Mouse (Mus musculus): Measurements from ENCODE around the gene Dpm3. TPM values are rescaled to one million over a fixed set of nuclear protein-coding genes. Genes with fewer than 3 reads are reported as not detected.

The Dpm3 gene
- polyA plus RNA-seq, 1 experiment from 2014 or later, result 161 TPM

DNA sequence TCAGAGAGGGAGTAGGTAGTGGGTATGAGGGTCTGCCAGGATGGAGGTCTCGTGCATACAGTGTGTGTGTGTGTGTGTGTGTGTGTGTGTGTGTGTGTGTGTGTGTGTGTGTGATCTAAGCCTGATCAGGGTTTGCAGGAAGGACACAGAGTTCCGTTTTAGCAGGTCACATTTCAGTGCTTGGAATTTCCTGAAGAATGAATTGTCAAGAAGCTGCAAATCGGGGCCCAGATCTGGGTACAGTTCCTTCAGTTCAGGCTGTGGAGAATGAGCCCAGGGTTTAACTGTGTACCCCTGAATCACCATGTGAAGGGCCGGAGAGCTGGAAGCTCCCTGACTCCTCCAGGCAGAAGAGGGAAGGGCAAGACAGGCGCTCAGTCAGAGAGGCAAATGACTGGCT is 28.1 kb downstream of the Dpm3 start:
- 37% methylated on average over 5 of the region's 5 CpGs for WGBS
- Histone ChIP-seq H3K9me3 (no peaks in the 10 kb centered on the region), H3K4me2 (no peak overlapping the region), H3K27ac (0 out of 2 replicates have a peak overlapping the region, but pooled peaks have one; percentile 11), H3K9ac (no peak overlapping the region), H3K4me1 (peaks cover 19% of the 10 kb centered on the region; the same call in 1 of the 2 replicates), H3K27me3 (no peaks in the 10 kb centered on the region), H3K4me3 (no peak overlapping the region), H3K36me3 (no peaks in the 10 kb centered on the region)
- ATAC-seq (ENCODE audit: insufficient number of reproducible peaks, low FRiP score, low TSS enrichment, low read depth), result no peak

DNA sequence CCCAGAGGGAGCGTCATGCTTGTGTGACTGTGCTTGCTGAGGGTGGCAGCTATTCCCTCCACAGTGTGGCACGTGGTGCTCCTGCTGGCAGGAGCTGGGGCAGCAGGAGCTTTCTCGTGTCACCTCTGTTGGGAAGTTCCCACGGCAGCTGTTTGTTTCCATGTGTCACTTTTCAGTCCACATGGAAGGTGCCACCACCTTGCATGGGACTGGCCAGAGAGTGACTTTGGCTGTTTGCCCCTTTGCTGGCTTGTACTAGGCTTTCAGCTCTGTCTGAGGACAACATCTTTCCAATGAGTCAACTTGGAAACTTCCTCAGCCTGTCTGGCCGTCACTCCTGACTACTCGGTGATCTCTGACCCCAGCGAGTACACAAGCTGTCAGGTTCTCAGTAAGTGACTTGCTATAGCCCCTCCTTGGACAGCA is 29.4 kb downstream of the Dpm3 start:
- Histone ChIP-seq H3K4me1 (peaks cover 17% of the 10 kb centered on the region; the same call in 1 of the 2 replicates), H3K27ac (no peak overlapping the region), H3K27me3 (no peaks in the 10 kb centered on the region), H3K9me3 (no peaks in the 10 kb centered on the region), H3K4me2 (no peak overlapping the region), H3K36me3 (no peaks in the 10 kb centered on the region), H3K9ac (no peak overlapping the region), H3K4me3 (no peak overlapping the region)
- WGBS, result 47% methylated on average over 7 of the region's 7 CpGs
- ATAC-seq (ENCODE audit: insufficient number of reproducible peaks, low FRiP score, low TSS enrichment, low read depth), result no peak

DNA sequence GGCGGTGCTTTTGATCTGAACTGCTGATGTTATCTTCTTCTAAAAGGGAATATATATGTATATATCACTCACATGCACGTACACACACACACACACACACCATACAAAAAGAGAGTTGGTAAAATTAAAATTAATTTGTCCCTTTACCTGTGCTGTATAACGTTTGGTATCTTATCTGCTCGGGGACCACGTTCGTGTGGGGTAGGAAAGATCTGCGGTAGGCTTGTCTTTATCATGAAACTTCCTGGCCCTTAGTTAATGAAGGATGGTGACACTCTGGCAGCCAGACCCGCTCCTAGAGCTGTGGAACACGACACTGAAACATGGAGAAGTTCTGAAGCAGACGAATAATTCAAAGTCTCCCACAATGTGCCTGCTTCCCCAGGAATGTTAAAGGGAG is 32.7 kb downstream of the Dpm3 start:
- WGBS, result 55% methylated on average over 10 of the region's 10 CpGs
- Histone ChIP-seq H3K36me3 (no peaks in the 10 kb centered on the region), H3K27me3 (no peaks in the 10 kb centered on the region), H3K4me2 (no peak overlapping the region), H3K27ac (no peak overlapping the region), H3K9ac (no peak overlapping the region), H3K4me1 (peaks cover 17% of the 10 kb centered on the region; the same call in 1 of the 2 replicates), H3K9me3 (no peaks in the 10 kb centered on the region), H3K4me3 (no peak overlapping the region)
- ATAC-seq (ENCODE audit: insufficient number of reproducible peaks, low FRiP score, low TSS enrichment, low read depth), result no peak

DNA sequence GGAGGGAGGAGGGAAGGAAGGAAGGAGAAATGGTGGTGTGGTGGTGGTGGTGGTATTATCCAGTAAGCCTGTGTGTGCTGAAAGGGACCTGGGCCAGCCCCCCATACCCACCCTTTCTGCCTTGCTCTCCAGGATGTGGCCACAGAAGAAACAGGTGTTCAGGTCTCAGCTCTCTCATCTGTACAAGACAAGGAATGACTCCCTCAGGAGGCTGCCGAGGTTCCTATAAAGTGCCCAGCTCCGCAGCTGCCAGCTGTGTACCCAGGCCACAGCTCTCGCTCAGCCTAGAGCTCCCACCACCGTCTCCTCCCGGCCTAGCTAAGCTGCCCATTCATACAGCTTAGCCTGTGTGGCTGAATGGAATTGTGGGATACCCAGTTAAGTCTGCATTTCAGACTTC is 33.1 kb downstream of the Dpm3 start:
- Histone ChIP-seq H3K9ac (no peak overlapping the region), H3K4me1 (peaks cover 17% of the 10 kb centered on the region; the same call in 1 of the 2 replicates), H3K27me3 (no peaks in the 10 kb centered on the region), H3K36me3 (no peaks in the 10 kb centered on the region), H3K9me3 (no peaks in the 10 kb centered on the region), H3K4me3 (no peak overlapping the region), H3K4me2 (no peak overlapping the region), H3K27ac (no peak overlapping the region)
- WGBS, result 43% methylated on average over 5 of the region's 5 CpGs
- no peak for ATAC-seq (ENCODE audit: insufficient number of reproducible peaks, low FRiP score, low TSS enrichment, low read depth)

GRCm38 (mm10) chr3:89293247-89293918 is 34.2 kb downstream of the Dpm3 start:
- Histone ChIP-seq H3K9ac (no peak overlapping the region), H3K36me3 (no peaks in the 10 kb centered on the region), H3K27me3 (no peaks in the 10 kb centered on the region), H3K4me3 (no peak overlapping the region), H3K27ac (no peak overlapping the region), H3K4me1 (peaks cover 8% of the 10 kb centered on the region; the same call in 1 of the 2 replicates), H3K4me2 (no peak overlapping the region), H3K9me3 (no peaks in the 10 kb centered on the region)
- WGBS, result 90% methylated on average over 11 of the region's 11 CpGs
- ATAC-seq (ENCODE audit: insufficient number of reproducible peaks, low FRiP score, low TSS enrichment, low read depth), result no peak

DNA sequence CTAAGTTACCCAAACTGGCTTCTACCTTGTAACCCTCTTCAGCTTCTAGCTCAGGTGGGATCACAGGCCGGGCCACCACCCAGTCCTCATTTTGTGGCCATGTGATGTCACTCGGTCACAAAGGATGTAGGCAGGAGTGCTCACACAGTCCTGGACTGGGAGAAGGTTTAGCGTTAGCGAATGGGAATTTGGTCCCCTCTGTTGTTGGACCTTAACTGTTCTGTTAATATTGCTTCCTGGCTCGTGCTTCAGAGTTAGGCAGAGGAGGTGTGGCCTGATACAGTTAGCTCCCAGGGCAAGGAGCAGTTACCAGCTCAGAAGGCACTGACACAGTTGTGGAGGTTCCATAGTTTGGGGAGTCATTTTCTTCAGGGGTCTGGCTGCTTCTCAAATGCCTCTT is 35.0 kb downstream of the Dpm3 start:
- ATAC-seq (ENCODE audit: insufficient number of reproducible peaks, low FRiP score, low TSS enrichment, low read depth), result no peak
- Histone ChIP-seq H3K4me2 (no peak overlapping the region), H3K36me3 (no peaks in the 10 kb centered on the region), H3K27ac (no peak overlapping the region), H3K9me3 (no peaks in the 10 kb centered on the region), H3K4me1 (peaks cover 10% of the 10 kb centered on the region; the same call in 1 of the 2 replicates), H3K9ac (no peak overlapping the region), H3K27me3 (no peaks in the 10 kb centered on the region), H3K4me3 (no peak overlapping the region)
- 65% methylated on average over 5 of the region's 5 CpGs for WGBS

- H3K9me3 ChIP-seq, result no peaks in the 10 kb centered on the region
- H3K4me1 ChIP-seq, result peaks cover 20% of the 10 kb centered on the region
- no peak overlapping the region for H3K4me3 ChIP-seq
- no peak overlapping the region for H3K9ac ChIP-seq
- H3K36me3 ChIP-seq, result no peaks in the 10 kb centered on the region
- H3K27ac ChIP-seq, result no peak overlapping the region
- no peak for ATAC-seq (ENCODE audit: insufficient number of reproducible peaks, low FRiP score, low TSS enrichment, low read depth)
- 75% methylated on average over 8 of the region's 8 CpGs for WGBS
- no peak overlapping the region for H3K4me2 ChIP-seq
- H3K27me3 ChIP-seq, result no peaks in the 10 kb centered on the region
Measured at GRCm38 (mm10) chr3:89295685-89296230, 36.6 kb downstream of the Dpm3 start.

- Histone ChIP-seq H3K27ac (no peak overlapping the region), H3K36me3 (no peaks in the 10 kb centered on the region), H3K4me1 (peaks cover 12% of the 10 kb centered on the region), H3K4me3 (no peak overlapping the region), H3K9ac (no peak overlapping the region), H3K4me2 (no peak overlapping the region), H3K9me3 (no peaks in the 10 kb centered on the region), H3K27me3 (no peaks in the 10 kb centered on the region)
- no peak for ATAC-seq (ENCODE audit: insufficient number of reproducible peaks, low FRiP score, low TSS enrichment, low read depth)
- WGBS, result 69% methylated on average over 11 of the region's 11 CpGs
Measured at GRCm38 (mm10) chr3:89296761-89297396, 37.7 kb downstream of the Dpm3 start.

GRCm38 (mm10) chr3:89298908-89299307 is 39.8 kb downstream of the Dpm3 start:
- no peaks in the 10 kb centered on the region for H3K9me3 ChIP-seq
- WGBS, result 89% methylated on average over 6 of the region's 6 CpGs
- H3K4me1 ChIP-seq, result peaks cover 12% of the 10 kb centered on the region
- no peak overlapping the region for H3K4me2 ChIP-seq
- H3K36me3 ChIP-seq, result no peaks in the 10 kb centered on the region
- H3K27ac ChIP-seq, result no peak overlapping the region
- no peak overlapping the region for H3K4me3 ChIP-seq
- ATAC-seq (ENCODE audit: insufficient number of reproducible peaks, low FRiP score, low TSS enrichment, low read depth), result no peak
- no peak overlapping the region for H3K9ac ChIP-seq
- H3K27me3 ChIP-seq, result no peaks in the 10 kb centered on the region

DNA sequence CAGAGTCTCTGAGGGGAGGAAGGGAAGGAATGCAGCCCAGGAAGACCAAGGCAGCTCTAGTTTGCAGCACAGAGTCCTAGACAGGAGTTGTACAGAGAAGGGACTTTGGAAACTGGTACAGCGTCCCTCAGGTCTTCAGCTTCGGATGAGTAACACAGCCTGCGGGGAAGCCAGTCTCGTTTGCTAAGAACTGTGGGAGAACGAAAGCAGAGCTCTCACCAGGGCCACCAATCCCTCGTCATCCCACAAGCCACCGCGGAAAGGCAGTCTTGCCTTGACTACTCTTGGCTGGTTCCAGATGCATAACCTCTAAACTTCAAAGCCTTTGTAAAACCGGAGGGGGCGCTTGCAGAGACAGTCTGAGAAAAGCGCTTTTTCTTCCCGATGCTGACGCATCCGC is 40.3 kb downstream of the Dpm3 start:
- 1% methylated on average over 14 of the region's 14 CpGs for WGBS

DNA sequence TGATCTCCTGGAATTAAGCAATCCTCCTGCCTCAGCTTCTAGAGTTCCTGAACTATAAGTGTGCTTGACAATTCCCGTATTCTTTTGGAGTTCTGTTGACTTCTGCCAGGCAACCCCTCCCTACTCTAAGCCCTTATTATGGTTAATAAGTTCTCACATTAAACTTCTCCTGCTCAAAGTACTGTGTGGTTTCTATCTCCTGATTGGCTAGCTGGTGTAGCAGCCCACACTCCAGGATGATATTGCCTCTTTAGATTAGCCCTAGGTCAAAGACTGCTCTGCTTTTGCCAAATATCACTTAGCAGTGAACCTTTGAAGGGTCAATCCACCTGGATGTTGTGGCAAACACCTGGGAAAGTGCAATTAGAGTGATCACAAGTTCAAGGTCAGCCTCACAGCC is 40.9 kb downstream of the Dpm3 start:
- Histone ChIP-seq H3K27me3 (no peaks in the 10 kb centered on the region), H3K4me3 (peak overlapping the region; percentile 23; the same call in 1 of the 2 replicates), H3K4me1 (peaks cover 15% of the 10 kb centered on the region), H3K4me2 (peak overlapping the region; percentile 42), H3K9me3 (no peaks in the 10 kb centered on the region), H3K36me3 (no peaks in the 10 kb centered on the region), H3K9ac (0 out of 2 replicates have a peak overlapping the region, but pooled peaks have one; percentile 28), H3K27ac (no peak overlapping the region)
- 36% methylated on average over 1 of the region's 1 CpGs for whole genome bisulfite sequencing
- no peak for ATAC-seq (ENCODE audit: insufficient number of reproducible peaks, low FRiP score, low TSS enrichment, low read depth)

More for the DNA sequence above, 40.3 kb downstream of the Dpm3 start:
- peak overlapping the region; percentile 42 for H3K4me2 ChIP-seq
- peaks cover 12% of the 10 kb centered on the region for H3K4me1 ChIP-seq
- 0 out of 2 replicates have a peak overlapping the region, but pooled peaks have one; percentile 28 for H3K9ac ChIP-seq
- no peaks in the 10 kb centered on the region for H3K9me3 ChIP-seq
- H3K27ac ChIP-seq, result no peak overlapping the region; the same call in 1 of the 2 replicates
- H3K4me3 ChIP-seq, result peak overlapping the region; percentile 23
- ATAC-seq (ENCODE audit: insufficient number of reproducible peaks, low FRiP score, low TSS enrichment, low read depth), result no peak
- H3K27me3 ChIP-seq, result no peaks in the 10 kb centered on the region
- no peaks in the 10 kb centered on the region for H3K36me3 ChIP-seq

DNA sequence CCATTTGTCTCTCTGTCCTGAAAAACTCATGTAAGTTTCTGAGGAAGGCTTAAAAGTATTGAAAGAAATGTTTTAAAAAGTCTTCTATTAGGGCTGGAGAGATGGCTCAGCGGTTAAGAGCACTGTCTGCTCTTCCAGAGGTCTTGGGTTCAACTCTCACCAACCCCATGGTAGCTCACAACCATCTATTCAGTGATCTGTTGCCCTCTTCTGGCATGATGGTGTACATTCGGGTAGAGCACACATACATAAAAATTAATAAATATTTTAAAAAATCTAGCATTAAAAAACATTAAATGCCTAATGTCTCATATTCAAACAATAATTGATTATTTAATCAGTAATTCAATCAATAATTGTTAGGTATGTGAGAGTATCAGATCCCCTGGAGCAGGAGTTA is 41.4 kb downstream of the Dpm3 start:
- 79% methylated on average over 2 of the region's 2 CpGs for WGBS
- no peaks in the 10 kb centered on the region for H3K9me3 ChIP-seq
- H3K36me3 ChIP-seq, result no peaks in the 10 kb centered on the region
- no peak overlapping the region for H3K9ac ChIP-seq
- H3K4me2 ChIP-seq, result no peak overlapping the region
- ATAC-seq (ENCODE audit: insufficient number of reproducible peaks, low FRiP score, low TSS enrichment, low read depth), result no peak
- no peaks in the 10 kb centered on the region for H3K27me3 ChIP-seq
- H3K4me3 ChIP-seq, result no peak overlapping the region
- peaks cover 18% of the 10 kb centered on the region for H3K4me1 ChIP-seq
- H3K27ac ChIP-seq, result no peak overlapping the region

Measured in limb, embryonic 15.5 days (tissue).